Mouse (Mus musculus) E14TG2a.4 (cell line): ENCODE measurements around the gene Pacrg.

ENCODE experiments used
- H3K27me3 ChIP-seq: 2 replicates; pipeline ENCODE4 v1.6.1; 2014; ENCODE audit warnings: low read length, control low read depth; ENCODE audit not compliant: insufficient read depth
- H3K36me3 ChIP-seq: 2 replicates; pipeline ENCODE4 v1.6.1; 2014; ENCODE audit warnings: low read length, control low read depth; ENCODE audit not compliant: insufficient read depth
- H3K4me1 ChIP-seq: replicated peaks from 2 replicates; pipeline ENCODE4 v1.6.1; 2014; ENCODE audit warnings: low read depth, low read length, control low read depth
- H3K4me3 ChIP-seq: replicated peaks from 2 replicates; pipeline ENCODE4 v1.5.1; 2014; ENCODE audit warnings: mild to moderate bottlenecking, low read length
- H3K9me3 ChIP-seq: 2 replicates; pipeline ENCODE4 v1.6.1; 2014; ENCODE audit warnings: low read length, control low read depth
- CTCF ChIP-seq: conservative IDR thresholded peaks from 2 replicates; pipeline ENCODE4 v1.5.1; 2014; ENCODE audit warnings: low read length
- NANOG ChIP-seq: IDR thresholded peaks from 2 replicates; pipeline ENCODE4 v1.6.1; 2014; ENCODE audit warnings: borderline replicate concordance, low read length, mixed read lengths
- POU5F1 ChIP-seq: IDR thresholded peaks from 2 replicates; pipeline ENCODE4 v1.6.1; 2014; ENCODE audit warnings: low read length, borderline replicate concordance

Pacrg gene

DNA sequence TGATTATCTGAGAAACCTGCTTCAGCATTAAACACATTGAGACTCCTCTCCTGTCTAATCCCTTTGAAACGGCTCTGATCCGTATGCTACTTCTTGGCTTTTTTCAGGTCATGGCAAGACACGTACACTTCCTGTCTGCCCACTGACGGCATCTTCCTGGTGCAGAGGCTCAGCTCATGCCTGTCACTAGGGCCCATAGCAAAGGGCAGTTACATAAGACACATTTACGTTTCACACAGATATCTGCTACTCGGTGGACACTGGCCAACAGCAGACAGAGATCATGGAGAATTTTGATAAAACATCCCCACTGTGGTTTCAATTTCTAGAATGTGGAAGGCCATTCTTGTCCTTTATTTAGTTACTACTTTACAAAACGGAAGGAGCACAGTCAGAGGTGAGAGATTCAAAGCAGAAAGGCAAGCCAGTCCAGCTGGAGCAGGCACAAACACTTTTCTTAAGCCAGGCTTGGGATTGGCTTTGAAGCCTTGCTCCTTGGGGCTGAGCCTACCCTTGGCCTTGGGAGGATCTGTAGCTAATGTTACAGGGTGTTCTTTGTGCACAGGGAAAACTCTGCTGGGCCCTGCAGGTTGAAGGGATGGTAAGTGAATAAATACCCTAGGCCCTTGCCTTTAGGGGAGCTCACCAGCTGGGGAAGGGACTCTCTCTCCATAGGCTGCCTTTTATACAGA is 432.9 kb downstream of the Pacrg start:
- no peaks in the 10 kb centered on the region for H3K36me3 ChIP-seq
- TF ChIP-seq NANOG = no peak
- no peak for TF ChIP-seq POU5F1
- no peak for TF ChIP-seq CTCF
- 0 out of 2 replicates have a peak, but pooled peaks cover 3% of the 10 kb centered on the region for H3K9me3 ChIP-seq
- peaks cover 3% of the 10 kb centered on the region for H3K27me3 ChIP-seq
- peaks cover 54% of the 10 kb centered on the region for H3K4me1 ChIP-seq
- H3K4me3 ChIP-seq = no peak overlapping the region

DNA sequence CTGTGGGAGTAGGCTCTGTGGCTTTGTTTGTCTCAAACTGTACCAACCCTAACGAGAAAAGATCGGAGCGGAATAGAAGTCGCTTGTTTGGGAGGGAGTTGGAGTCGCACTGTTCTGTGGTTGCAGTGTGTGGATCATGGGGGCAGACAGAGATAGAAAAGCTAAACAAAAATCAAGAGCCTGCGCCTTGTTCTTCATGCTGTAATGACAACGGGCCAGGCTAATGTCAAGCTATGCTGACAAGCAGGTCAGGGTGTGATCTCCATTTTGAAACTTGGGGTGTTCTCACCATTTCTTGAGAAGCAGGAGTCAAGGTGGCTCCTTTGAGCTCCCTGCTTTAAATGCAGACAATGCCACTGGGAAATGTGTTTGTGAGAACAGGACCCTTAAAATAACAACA is 433.8 kb downstream of the Pacrg start:
- TF ChIP-seq POU5F1 = no peak
- TF ChIP-seq CTCF = no peak
- no peak for TF ChIP-seq NANOG
- Histone ChIP-seq H3K27me3 (peaks cover 3% of the 10 kb centered on the region), H3K36me3 (no peaks in the 10 kb centered on the region), H3K4me3 (peak overlapping the region; percentile 20; the same call in 1 of the 2 replicates), H3K4me1 (peaks cover 54% of the 10 kb centered on the region), H3K9me3 (0 out of 2 replicates have a peak, but pooled peaks cover 3% of the 10 kb centered on the region)

DNA sequence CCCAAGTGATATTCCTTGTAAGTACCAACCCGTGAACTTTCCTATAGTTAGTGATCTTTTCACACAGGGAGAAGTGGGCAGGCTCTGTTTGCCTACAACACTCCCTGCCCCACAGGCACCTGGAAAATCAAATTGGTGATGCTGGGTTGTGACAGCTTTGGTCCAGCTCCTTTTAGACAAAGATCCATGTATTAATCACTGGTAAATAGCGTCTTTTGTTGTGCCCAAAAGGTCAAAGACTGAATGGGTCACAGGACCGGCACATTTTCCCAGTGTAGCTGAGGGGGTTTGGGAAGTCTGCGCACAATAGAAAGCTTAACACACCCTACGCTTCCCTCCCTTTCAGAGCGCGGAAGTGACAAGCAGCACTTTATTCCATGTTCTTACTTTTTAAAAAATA is 434.2 kb downstream of the Pacrg start:
- Histone ChIP-seq H3K27me3 (peaks cover 3% of the 10 kb centered on the region), H3K36me3 (no peaks in the 10 kb centered on the region), H3K4me1 (peaks cover 54% of the 10 kb centered on the region), H3K9me3 (0 out of 2 replicates have a peak, but pooled peaks cover 3% of the 10 kb centered on the region), H3K4me3 (peak overlapping the region; percentile 20; the same call in 1 of the 2 replicates)
- TF ChIP-seq POU5F1 = no peak
- TF ChIP-seq NANOG = peak; percentile 67; the same call in 1 of the 2 replicates
- TF ChIP-seq CTCF = no peak

DNA sequence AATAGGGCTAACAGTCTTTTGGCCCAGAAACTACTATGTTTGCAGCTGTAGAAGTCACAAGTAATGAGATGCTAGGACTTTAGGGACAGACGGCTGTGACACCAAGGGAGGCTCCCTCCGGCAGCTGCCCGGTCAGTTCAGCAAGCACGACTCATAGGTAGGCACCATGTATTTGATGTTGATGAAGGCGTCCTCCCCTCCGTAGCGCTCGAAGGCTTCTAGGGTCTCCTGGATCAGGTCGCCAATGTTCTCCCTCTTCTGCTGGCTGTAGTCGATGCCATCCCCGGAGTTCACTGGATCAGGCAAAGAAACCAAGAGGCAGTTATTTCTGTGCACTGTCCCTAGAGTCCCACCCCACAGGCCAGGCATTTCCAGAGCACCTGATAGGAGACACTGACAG is 436.9 kb downstream of the Pacrg start:
- no peak for TF ChIP-seq CTCF
- TF ChIP-seq POU5F1 = no peak
- TF ChIP-seq NANOG = no peak
- Histone ChIP-seq H3K27me3 (peaks cover 3% of the 10 kb centered on the region), H3K9me3 (no peaks in the 10 kb centered on the region), H3K4me1 (peaks cover 55% of the 10 kb centered on the region), H3K4me3 (no peak overlapping the region), H3K36me3 (no peaks in the 10 kb centered on the region)

DNA sequence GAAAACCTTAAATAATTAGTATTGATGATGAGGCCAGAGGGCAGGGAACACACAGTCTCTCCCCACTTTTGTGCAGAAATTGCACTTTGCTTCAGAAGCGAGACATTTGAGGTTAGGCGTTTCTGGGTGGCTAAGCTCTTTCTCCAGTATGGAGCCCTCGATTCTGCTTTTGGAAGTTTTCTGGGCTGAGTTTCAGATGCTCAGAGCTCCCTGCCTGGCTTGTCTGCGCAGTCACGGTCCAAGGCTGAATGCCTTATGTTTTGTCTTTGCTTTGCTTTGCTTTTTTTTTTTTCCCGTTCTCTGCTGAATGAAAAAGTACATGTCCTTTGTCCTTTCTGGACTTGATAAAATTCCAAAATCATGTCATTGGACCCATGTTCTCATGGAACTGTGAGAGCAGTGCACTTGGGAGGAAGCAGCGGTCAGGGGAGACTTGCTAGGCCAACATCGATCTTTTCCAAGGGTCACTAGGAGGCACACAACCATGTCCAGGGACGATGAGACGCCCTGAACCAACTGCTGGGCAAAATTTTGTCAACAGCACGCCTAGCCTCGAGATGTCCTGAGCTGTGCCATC is 438.0 kb downstream of the Pacrg start:
- no peaks in the 10 kb centered on the region for H3K36me3 ChIP-seq
- H3K4me3 ChIP-seq = no peak overlapping the region
- no peak for TF ChIP-seq POU5F1
- TF ChIP-seq NANOG = no peak
- no peak for TF ChIP-seq CTCF

GRCm38 (mm10) chr17:10401529-10401928 is 438.6 kb downstream of the Pacrg start:
- no peak for TF ChIP-seq CTCF
- TF ChIP-seq NANOG = no peak
- TF ChIP-seq POU5F1 = no peak
- Histone ChIP-seq H3K36me3 (no peaks in the 10 kb centered on the region), H3K9me3 (no peaks in the 10 kb centered on the region), H3K4me1 (peaks cover 55% of the 10 kb centered on the region), H3K27me3 (peaks cover 2% of the 10 kb centered on the region), H3K4me3 (no peak overlapping the region)

More for the DNA sequence above, 438.0 kb downstream of the Pacrg start:
- Histone ChIP-seq H3K9me3 (no peaks in the 10 kb centered on the region), H3K27me3 (peaks cover 3% of the 10 kb centered on the region), H3K4me1 (peaks cover 55% of the 10 kb centered on the region)

GRCm38 (mm10) chr17:10399706-10400105 is 440.4 kb downstream of the Pacrg start:
- H3K27me3 ChIP-seq = no peaks in the 10 kb centered on the region; the same call in 1 of the 2 replicates
- no peaks in the 10 kb centered on the region for H3K36me3 ChIP-seq
- no peaks in the 10 kb centered on the region for H3K9me3 ChIP-seq
- H3K4me1 ChIP-seq = peaks cover 39% of the 10 kb centered on the region
- TF ChIP-seq CTCF = no peak
- no peak for TF ChIP-seq NANOG
- TF ChIP-seq POU5F1 = no peak
- H3K4me3 ChIP-seq = no peak overlapping the region

DNA sequence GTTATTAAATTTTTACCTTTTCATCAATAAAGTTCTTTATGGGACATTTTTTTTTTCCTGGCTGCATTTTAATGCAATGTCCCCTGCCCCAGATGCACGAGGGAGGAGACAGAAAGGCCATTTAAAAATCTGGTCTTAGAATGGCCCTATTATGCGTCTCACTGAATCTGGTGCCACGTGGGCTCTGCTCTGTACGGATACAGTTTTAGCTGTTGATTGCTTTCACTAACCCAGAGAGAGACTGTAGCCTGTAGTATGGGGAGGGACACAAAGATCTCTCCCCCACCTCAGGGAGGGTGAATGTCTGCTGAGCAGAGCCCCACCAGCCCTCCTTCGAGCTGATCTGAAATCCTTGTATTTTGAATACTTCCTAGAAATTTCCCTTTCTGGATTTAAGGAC is 441.2 kb downstream of the Pacrg start:
- peaks cover 2% of the 10 kb centered on the region; the same call in 1 of the 2 replicates for H3K27me3 ChIP-seq
- H3K36me3 ChIP-seq = no peaks in the 10 kb centered on the region
- peaks cover 31% of the 10 kb centered on the region for H3K4me1 ChIP-seq
- no peak overlapping the region for H3K4me3 ChIP-seq
- H3K9me3 ChIP-seq = no peaks in the 10 kb centered on the region
- no peak for TF ChIP-seq CTCF
- TF ChIP-seq NANOG = no peak
- TF ChIP-seq POU5F1 = no peak
